Mouse (Mus musculus): ENCODE measurements around the gene Col6a4.

- TF ChIP-seq EP300 (IDR thresholded peaks at IDR 0.05; ENCODE audit: low read depth) (no peak), CTCF (IDR thresholded peaks at IDR 0.05; ENCODE audit: low read depth) (peak; percentile 84)
Measured at GRCm38 (mm10) chr9:106112770-106113423, 16.3 kb upstream of the Col6a4 start.

Measured in heart, postnatal 0 days (tissue).